Mouse (Mus musculus) frontal cortex, postnatal 10 days (tissue): Measurements from ENCODE around the gene Fxyd2.

Source experiments
- DNase-seq, 2 experiments: peaks; one replicate each; pipeline ENCODE4 v3.0.0; 2022; ENCODE audit warnings: low spot score in 2 of 2, mixed read lengths in 1 of 2

Gene Fxyd2

DNA sequence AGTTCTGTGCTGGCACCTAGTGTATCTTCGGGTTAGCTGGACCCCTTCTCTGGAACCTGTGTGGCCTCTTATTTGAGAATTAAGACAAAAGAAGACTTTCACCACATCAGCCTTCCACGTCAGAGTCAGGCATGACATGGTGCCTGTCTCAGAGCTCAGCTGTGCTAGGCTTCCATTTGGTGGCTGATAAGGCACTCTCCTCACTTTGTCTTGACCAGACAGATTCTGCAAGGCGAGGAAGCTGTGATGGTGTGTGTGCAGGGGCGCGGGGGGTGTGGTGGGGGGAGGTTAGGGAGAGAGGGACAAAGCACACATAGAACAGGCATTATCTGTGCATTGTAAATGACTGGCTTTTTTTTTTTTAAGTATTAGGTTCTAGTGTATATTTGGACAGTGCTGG is 29.9 kb downstream of the Fxyd2 start:
- no peak for DNase-seq

- DNase-seq = peak in 1 of 2 experiments; percentile 68
Measured at GRCm38 (mm10) chr9:45429951-45430697, 30.7 kb downstream of the Fxyd2 start.

DNA sequence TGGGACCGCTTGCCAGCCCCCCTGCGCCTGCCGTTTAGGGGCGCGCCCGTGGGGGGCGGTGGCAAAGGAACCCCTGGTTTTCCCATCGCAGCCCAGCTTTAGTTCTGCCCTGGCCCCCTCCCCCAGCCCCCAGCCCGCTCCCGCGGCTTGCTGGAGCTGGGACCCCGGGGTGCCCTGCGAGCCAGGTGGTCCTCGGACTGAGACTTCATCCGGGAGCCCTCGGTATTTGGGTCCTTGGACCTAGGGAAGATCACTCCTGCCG is 31.2 kb downstream of the Fxyd2 start:
- no peak for DNase-seq

DNA sequence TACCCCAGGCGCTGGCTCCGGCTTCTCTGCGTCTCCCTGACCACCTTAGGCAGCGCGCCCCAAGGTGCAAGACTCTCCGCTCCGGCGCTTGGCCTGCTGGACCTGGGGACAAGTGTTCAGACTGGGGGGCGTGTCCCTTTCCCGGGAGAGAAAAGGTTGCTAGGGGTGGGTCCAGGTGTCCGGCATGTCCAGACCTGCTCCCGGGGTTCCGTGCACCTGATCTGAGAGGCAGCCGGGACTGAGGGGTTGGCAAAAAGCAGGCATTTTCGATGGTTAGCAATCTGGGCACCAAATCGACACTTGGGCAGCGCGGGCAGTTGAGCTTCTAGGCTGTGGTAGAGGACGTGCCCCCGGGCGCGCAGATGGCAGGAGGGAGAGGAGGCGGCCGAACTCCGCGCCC is 31.7 kb downstream of the Fxyd2 start:
- no peak for DNase-seq

GRCm38 (mm10) chr9:45432639-45433038 is 33.2 kb downstream of the Fxyd2 start:
- peak in 1 of 2 experiments; percentile 42 for DNase-seq

DNA sequence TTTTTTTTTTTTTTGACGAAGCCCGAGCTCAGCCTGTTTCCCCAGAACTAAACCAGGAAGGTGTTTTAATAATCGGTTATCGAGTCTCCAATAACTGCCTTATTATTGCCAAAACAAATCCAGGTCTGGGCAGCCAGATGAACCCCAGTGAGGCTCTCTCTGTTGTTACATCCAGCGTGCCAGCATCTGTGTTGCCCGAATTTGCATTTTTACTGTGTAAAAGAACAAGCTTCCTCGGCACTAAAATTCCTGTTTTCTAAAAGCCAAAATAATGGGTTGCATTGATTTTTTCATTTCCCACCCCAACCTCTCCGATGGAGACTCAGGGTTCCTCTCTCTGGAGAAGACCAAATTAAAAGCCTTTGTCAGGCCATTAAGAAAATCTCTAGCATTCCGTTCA is 33.6 kb downstream of the Fxyd2 start:
- no peak for DNase-seq

- DNase-seq = no peak
Measured at GRCm38 (mm10) chr9:45434171-45434570, 34.7 kb downstream of the Fxyd2 start.

DNA sequence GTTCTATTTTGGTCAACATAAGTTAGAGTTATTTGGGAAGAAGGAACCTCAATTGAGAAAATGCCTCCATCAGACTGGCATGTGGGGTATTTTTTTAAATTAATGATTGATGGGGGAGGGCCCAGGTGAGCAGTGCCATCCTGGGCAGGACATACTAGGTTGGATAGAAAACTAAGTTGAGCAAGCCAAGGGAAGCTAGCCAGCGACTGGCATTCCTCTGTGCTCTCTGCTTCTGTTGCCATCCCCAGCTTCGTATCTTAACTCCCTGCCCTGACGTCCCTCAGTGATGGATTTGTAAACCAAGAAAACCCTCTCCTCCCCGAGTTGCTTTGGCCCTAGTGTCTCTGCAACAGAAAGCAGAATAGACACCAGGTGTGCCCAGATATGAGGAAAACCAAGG is 39.6 kb downstream of the Fxyd2 start:
- DNase-seq = no peak

DNA sequence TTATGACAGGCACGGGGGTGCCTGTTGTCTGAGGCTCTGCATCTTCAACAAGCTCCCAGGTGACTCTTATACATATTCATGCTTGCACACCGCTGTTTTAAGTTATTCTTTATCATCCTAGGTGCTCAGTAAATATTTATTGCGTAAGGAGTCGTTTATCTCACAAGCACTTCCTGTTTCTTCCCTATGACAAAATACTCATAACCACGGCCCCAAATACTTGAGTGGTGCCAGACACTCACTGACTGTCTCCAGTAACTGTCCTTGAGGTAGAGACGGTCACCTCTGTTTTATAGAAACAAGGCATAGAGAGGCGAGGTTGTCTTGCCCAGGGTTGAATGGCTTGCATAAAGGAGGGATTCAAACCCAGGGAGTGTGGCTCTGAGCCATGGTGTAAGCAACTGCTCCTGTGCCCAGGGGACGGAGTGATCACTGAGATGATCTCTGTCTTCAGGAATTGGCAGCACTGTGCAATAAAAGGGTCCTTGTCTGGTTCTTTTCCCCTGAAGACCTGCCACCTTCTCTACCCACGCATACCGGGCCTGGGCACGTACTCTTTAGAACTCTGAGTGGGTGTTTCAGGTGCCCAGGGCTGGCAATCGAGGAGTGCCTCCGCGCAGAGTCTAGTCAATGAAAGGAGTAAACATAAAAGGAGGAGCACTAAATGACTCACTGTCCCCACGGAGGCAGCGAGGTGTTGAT is 40.8 kb downstream of the Fxyd2 start:
- no peak for DNase-seq

GRCm38 (mm10) chr9:45444251-45444798 is 44.9 kb downstream of the Fxyd2 start:
- no peak for DNase-seq

DNA sequence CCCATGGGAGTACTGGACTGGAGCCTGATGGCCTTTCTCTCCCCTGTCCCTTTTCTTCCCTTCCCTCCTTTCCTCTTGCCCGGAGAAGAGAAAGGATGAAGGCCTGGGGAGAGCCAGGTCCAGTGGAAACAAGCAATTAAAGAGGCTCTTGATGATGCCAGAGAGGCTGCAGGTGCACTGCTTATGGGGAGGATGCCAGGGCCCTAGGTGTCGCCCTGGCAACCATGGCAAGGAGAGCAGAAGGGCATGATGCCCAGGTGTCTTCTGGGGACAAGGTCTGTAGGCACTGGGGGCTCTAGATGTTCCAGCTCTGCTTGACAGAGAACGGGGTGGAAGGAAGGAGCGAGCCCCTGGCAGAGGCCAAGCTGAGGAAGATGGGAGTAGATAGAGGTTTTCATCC is 50.2 kb downstream of the Fxyd2 start:
- DNase-seq = no peak

DNA sequence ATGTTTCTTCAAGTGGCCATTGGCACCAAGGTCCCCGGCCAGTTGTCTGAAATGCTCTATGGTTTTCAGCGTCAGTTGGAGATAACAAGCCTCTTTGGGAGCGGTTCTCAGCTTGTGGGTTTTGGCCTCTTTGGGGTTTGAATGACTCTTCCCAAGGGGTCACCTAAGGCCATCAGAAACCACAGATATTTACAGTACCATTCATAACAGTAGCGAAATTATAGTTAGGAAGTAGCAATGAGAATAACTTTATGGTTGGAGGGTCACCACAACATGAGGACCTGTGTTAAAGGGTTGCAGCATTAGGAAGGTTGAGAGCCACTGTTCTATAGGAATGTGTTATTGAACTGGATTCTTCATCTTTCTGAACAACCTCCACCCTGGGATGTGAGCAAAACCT is 51.9 kb downstream of the Fxyd2 start:
- DNase-seq = no peak

DNA sequence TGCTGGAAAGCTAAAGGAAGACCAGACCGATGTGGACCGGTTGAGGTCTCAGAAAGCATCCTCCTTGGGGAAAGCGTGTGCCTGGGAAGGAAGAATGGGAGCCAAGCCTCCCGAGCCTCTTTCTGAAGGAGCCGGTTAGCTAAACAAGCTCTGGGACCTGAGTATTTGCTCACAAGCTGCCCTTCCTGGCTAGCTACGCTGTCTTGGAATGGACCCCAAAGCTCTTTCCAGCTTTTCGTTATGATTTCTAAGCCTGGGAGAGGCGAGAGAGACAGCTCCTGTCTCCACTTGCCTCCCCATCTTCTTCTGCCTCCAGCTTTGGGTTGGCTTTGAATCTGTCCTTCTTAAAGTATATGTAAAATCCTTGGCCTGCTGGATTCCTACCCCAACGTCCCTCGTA is 54.6 kb downstream of the Fxyd2 start:
- DNase-seq = no peak

GRCm38 (mm10) chr9:45454889-45455610 is 55.6 kb downstream of the Fxyd2 start:
- DNase-seq = no peak

DNA sequence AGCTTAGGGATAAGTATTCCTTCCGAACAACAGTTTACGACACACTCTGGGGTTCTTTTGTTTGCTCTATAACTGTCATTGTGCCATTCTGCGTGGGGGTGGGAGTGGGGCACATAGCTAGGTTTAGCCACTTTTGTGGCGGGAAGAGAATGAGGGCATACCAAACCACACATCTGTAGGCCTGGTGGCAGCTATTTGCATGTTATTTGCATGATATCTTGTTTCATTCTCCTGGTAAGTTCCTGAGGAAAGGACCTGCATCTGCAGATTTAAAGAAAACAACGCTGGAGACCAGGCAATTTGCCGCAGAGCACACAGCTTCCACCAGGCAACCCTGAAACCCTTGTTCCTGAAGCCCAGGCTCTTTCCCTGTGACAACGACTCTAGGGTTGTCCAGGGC is 57.7 kb downstream of the Fxyd2 start:
- DNase-seq = no peak

DNA sequence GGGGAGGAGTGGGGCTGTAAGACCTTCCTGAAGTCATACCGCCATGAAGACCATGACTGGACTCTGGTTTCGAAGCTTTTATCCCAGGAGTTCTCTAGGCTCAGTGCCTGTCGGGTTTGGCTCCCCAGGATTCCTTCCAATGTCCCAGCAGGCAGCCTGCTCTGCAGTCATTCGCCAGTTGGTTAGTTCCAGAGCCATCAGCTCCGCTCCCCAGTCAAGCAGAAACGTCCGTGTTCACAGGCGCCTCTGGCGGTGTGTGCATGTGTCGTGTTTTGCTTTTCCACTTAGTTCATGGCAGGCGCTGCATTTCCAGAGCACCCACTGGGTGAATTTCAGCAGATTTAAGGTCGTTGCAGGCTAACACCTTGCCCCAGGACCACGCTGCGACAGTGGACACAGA is 58.9 kb downstream of the Fxyd2 start:
- DNase-seq = no peak
